Mouse (Mus musculus): Measurements from ENCODE around the gene Pou4f2. TPM values are rescaled to one million over a fixed set of nuclear protein-coding genes. Genes with fewer than 3 reads are reported as not detected.

Pou4f2 gene
- total RNA-seq (2021), result not detected
- long read RNA-seq, experiment 1, result 0 reads
- long read RNA-seq, experiment 2, result 0 reads

GRCm38 (mm10) chr8:78436071-78436651 is at the start of gene Pou4f2:
Gene Pou4f2 (minus strand): TSS chr8:78436645.
- no peak for DNase-seq
- intact Hi-C loops (cut with DNase I; ENCODE audit: low total_unique reads), result no loop called here

GRCm38 (mm10) chr8:78477051-78477829 is 40.8 kb upstream of the Pou4f2 start:
- DNase-seq, result no peak
- intact Hi-C loops (cut with DNase I; ENCODE audit: low total_unique reads), result no loop called here

- DNase-seq, result no peak
- intact Hi-C loops (cut with DNase I; ENCODE audit: low total_unique reads), result no loop called here
Measured at GRCm38 (mm10) chr8:78467889-78468288, 31.4 kb upstream of the Pou4f2 start.

- no peak for DNase-seq
- intact Hi-C loops (cut with DNase I; ENCODE audit: low total_unique reads), result no loop called here
Measured at GRCm38 (mm10) chr8:78463941-78464340, 27.5 kb upstream of the Pou4f2 start.

- no peak for DNase-seq
- intact Hi-C loops (cut with DNase I; ENCODE audit: low total_unique reads), result no loop called here
Measured at GRCm38 (mm10) chr8:78456441-78456840, 20.0 kb upstream of the Pou4f2 start.

- intact Hi-C loops (cut with DNase I; ENCODE audit: low total_unique reads), result no loop called here
- no peak for DNase-seq
Measured at GRCm38 (mm10) chr8:78442781-78443180, 6.3 kb upstream of the Pou4f2 start.

- DNase-seq, result peak; percentile 39
- intact Hi-C loops (cut with DNase I; ENCODE audit: low total_unique reads), result no loop called here
Measured at GRCm38 (mm10) chr8:78438121-78438520, 1.7 kb upstream of the Pou4f2 start.

- DNase-seq, result no peak
- intact Hi-C loops (cut with DNase I; ENCODE audit: low total_unique reads), result no loop called here
Measured at GRCm38 (mm10) chr8:78437140-78438045, 948 bp upstream of the Pou4f2 start.

GRCm38 (mm10) chr8:78436661-78437060 is 216 bp upstream of the Pou4f2 start:
- intact Hi-C loops (cut with DNase I; ENCODE audit: low total_unique reads), result no loop called here
- no peak for DNase-seq

GRCm38 (mm10) chr8:78435624-78435960 is 853 bp downstream of the Pou4f2 start:
- intact Hi-C loops (cut with DNase I; ENCODE audit: low total_unique reads), result no loop called here
- no peak for DNase-seq

GRCm38 (mm10) chr8:78434823-78435623 is 1.4 kb downstream of the Pou4f2 start:
- intact Hi-C loops (cut with DNase I; ENCODE audit: low total_unique reads), result no loop called here
- no peak for DNase-seq

- DNase-seq, result no peak
Measured at GRCm38 (mm10) chr8:78434340-78434739, 2.1 kb downstream of the Pou4f2 start.

GRCm38 (mm10) chr8:78433318-78433717 is 3.1 kb downstream of the Pou4f2 start:
- intact Hi-C loops (cut with DNase I; ENCODE audit: low total_unique reads), result no loop called here

More at GRCm38 (mm10) chr8:78434340-78434739, 2.1 kb downstream of the Pou4f2 start:
- intact Hi-C loops (cut with DNase I; ENCODE audit: low total_unique reads), result no loop called here

GRCm38 (mm10) chr8:78432451-78432850 is 4.0 kb downstream of the Pou4f2 start:
- intact Hi-C loops (cut with DNase I; ENCODE audit: low total_unique reads), result no loop called here
- no peak for DNase-seq

More at GRCm38 (mm10) chr8:78433318-78433717, 3.1 kb downstream of the Pou4f2 start:
- DNase-seq, result no peak

GRCm38 (mm10) chr8:78431356-78431755 is 5.1 kb downstream of the Pou4f2 start:
- peak; percentile 41 for DNase-seq
- intact Hi-C loops (cut with DNase I; ENCODE audit: low total_unique reads), result no loop called here

GRCm38 (mm10) chr8:78428148-78428547 is 8.3 kb downstream of the Pou4f2 start:
- DNase-seq, result no peak
- intact Hi-C loops (cut with DNase I; ENCODE audit: low total_unique reads), result no loop called here

GRCm38 (mm10) chr8:78427769-78428130 is 8.7 kb downstream of the Pou4f2 start:
- no peak for DNase-seq
- intact Hi-C loops (cut with DNase I; ENCODE audit: low total_unique reads), result no loop called here

GRCm38 (mm10) chr8:78426875-78427768 is 9.3 kb downstream of the Pou4f2 start:
- no peak for DNase-seq
- intact Hi-C loops (cut with DNase I; ENCODE audit: low total_unique reads), result no loop called here

Data from gastrocnemius, postnatal 14 days (tissue).